Mouse (Mus musculus) v-Abl transformed pro-B cells (cell line): Measurements from ENCODE around the gene Dytn.

Source experiments
- in situ Hi-C, 2 experiments: fragments of 400-800 bp; cut with MboI; formaldehyde crosslinking; loops; one replicate each; pipeline ENCODE4 v1.15.1; 2025; ENCODE audit not compliant: unreplicated experiment in 2 of 2

The Dytn gene

DNA sequence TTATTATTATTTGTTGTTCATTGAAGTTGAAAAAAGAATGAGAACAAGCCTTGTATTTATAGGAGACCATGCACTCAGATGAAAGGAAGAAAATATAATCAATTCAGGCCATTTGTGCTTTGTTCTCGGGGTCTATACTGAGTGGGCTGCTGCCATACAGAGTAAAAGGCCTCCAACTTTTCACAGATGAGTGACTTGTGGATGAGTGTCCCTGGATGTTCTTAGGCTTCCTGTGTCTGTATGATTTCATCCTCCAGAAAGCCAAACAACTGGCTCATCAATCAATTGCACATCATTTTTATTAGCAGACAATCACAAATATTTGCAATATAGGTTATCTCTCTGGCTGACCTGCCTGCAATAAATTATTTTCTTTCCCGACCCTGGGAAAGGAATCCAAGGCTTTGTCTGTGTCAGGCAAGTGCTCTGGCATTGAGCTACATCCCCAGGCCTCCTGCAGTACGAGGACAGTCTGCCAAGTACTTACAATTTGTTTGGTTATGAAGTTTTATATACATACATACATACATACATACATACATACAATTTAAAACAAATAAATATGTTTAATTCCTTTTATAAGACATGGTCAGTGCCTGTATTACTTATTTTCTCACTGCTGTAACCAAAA is 82.7 kb downstream of the Dytn start:
- in situ Hi-C loops, result no loop called here

DNA sequence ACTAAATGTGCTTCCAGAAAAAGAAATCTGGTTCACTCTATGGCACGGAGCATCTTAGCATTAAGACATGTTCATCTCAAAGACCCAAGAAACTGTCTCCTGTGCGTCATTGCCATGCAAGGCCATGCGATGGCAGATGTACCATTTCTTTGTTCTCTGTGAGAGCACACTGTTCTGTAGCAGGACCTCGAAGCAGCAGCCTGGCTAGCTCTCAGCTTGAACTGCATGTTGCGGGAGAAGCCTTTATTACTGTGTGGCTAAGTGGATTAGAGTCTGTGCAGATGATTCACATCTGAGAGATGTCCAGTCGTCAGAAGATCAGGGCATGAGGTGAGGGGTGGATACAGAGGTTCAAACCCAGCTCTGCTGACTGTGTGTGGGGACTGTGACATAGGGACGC is 99.9 kb downstream of the Dytn start:
- in situ Hi-C loops, result no loop called here

DNA sequence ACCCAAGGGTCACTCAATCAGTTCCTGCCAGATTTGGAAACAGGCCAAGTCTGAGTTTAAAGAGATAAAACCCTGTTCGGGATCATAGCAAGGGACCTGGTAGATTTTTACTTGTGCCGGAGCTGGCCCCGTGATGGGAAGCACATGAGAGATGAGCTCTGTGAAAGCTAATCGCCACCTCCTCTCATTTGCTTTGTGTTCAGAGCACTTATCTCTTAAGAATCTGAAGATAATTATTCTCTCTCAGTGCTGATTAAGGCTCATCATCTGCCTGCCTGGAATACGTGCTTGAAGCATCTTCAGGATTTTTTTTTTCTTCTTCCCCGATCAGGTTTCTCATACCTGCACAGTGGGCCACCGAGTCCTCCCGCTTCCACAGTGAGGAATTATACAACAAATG is 107.6 kb downstream of the Dytn start:
- in situ Hi-C loops, result no loop called here

DNA sequence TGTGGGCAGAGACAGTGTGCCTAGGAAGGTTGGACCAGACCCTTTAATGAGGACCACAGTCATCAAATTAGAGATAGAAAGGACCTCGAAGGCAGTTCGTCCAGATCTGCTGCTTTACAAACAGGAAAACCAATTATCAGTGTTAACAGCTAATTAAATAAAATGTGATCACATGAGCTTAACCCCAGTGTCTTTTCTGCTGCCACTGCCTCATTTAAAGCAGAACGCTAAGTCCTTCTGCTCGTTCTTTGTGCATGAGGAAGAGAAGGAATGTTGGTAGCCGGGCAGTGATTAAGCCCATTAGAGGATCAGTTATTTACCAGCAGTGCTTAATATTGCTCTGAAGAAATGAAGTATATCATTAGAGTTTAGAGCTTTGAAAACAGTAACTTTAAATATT is 109.9 kb downstream of the Dytn start:
- in situ Hi-C loops, result no loop called here

DNA sequence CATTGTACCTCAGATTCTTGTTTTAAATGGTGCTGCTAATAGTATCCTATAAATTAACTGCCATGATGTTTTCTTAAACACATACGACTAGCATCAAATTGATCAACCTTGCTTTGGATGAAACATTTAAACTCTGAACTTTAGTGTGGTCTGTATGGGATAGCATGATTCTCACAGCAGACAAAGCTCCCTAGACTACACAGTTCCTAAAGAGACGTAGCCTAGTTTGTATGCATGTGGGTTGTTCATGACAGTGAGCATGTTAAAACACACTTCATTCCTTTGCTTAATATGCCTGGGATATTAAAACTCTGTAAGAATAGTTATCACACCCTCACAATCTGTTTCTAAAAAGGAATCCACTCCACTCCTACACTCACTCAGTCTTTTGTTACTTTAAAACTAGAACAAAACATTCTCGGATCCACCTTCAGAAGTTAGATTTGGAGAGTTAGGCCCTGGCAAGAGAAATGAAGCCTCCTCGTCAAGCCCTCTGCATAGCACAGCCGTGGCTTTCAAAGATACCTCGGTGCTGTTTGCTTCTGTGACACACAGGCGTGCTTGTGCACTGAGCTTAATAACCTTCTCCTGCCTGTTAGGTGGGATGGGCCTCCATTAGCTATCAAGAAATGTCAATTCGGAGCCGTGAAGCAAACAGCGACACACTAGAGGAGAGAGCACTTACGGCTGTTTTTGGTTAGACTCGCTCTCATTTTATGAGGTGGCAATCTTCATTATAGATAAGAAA is 112.7 kb downstream of the Dytn start:
- in situ Hi-C loops, result no loop called here

DNA sequence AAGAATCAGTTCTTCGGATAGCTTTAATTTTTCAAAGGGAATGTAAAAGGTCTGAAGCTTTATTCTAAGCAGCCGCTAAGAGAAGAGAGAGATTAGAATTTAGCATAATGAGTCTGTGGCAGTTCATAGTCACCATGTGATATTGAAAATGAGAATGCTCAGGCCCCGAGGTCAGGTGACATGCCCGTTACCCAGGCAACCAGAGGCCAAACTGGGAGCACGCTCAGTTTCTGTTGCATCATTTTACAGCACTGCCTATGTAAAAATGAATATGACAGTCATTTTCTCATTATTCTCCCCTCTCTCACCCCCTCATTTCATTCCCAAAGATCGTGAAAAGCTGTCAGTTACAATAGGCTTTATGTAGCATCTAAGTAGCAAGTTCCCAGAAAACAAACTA is 113.3 kb downstream of the Dytn start:
- in situ Hi-C loops, result no loop called here
